Mouse (Mus musculus) lung, adult 2 months (tissue): ENCODE data around the gene Nav2.

Source experiments
- CTCF ChIP-seq: fragments of 200-500 bp; IDR thresholded peaks from 2 replicates; pipeline ENCODE4 v1.5.1; 2011; ENCODE audit warnings: mild to moderate bottlenecking, low read length, control low read depth; ENCODE audit not compliant: insufficient read depth
- POLR2A ChIP-seq: fragments of 200-500 bp; IDR thresholded peaks from 2 replicates; pipeline ENCODE4 v1.6.1; 2011; ENCODE audit warnings: low read depth, mild to moderate bottlenecking, control low read depth, low read length, borderline replicate concordance; ENCODE audit errors: extremely low read depth

GRCm38 (mm10) chr7:49415716-49416115 lies 507.2 kb downstream of the Nav2 start:
- TF ChIP-seq CTCF (no peak), POLR2A (no peak)
